Mouse (Mus musculus) neutrophil, adult 59 days (primary cell): ENCODE measurements around the gene Sh3bp5l. TPM values are rescaled to one million over a fixed set of nuclear protein-coding genes. Genes with fewer than 3 reads are reported as not detected.

ENCODE experiments used
- total RNA-seq, 2 experiments: library from RNA; stranded (reverse); gene quantifications; 1 replicate in 1 of 2; 2 replicates in 1 of 2; pipeline ENCODE4 v1.2.4; 2023

Sh3bp5l gene
- 10 to 100 TPM; 28.1 to 32.3 TPM for total RNA-seq

GRCm38 (mm10) chr11:58330276-58331148 is at the start of gene Sh3bp5l, which contains the start of gene Zfp672:
TSS of gene Sh3bp5l (plus strand) at chr11:58330724.
TSS of gene Zfp672 (minus strand) at chr11:58330339.

DNA sequence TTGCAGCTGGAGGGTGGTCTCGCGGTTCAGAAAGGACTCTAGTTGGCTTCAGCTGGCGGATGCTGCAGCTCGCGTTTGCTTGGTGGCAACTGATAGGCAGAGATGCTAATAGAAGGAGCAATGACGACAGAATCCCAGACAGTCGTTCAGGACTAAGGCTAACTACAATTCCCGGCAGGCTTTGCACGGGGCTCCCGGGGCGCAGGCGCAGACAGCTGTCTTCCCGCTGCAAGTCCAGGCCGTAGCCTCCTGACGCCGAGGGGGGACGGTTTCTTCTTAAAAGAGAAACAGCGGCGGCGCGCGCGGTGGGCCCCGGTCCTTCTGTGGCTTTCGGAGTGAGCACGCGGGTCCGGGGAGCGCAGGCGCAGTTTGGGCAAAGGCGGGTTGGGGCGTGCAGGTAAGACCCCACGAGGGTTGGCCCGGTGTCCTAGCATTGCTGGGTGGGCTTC is 23.6 kb upstream of the Sh3bp5l start, which contains the start of gene Zfp692:
Gene Zfp692 (plus strand): TSS at position 210 of the 449 bp plus-strand sequence.

DNA sequence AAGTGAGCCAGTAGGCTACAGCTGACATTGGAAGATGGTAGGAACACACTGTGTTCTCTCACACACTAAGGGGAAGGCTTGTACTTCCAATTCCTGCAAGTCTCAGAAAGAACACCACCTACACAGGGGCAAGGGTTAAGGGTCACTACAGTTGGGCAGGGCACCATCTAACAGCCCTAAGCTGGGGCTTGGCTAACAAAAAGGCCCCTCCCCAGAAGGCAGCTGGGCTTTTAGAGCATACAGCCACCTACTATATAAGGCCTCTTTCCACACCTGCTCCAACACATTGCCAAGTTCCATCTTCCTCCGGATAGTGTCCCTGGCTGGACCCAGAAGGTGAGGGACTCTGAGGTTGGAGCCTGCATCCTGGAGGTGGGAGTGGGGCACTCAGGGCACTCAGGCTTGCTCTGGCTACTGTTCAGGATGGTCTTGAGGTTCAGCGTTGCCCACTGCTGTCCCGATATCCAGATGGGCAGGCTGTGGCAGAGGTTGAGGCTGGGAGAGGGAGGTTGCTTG is 48.3 kb downstream of the Sh3bp5l start, which contains the start of gene Lypd8:
Gene Lypd8 (plus strand): TSS at position 281 of the 516 bp plus-strand sequence.

Other genes with a start within 250 kb of the Sh3bp5l start
- not detected for gene Gm12248, start 237.6 kb upstream of the Sh3bp5l start, total RNA-seq
- 10 to 100 TPM; 40.6 to 40.8 TPM for gene Cnot8, start 226.6 kb upstream of the Sh3bp5l start, total RNA-seq
- gene Gemin5, start 162.2 kb upstream of the Sh3bp5l start, total RNA-seq, result 1 to 10 TPM; 7.3 to 8.3 TPM
- 10 to 100 TPM; 17.1 to 21.2 TPM for gene Mrpl22, start 159.1 kb upstream of the Sh3bp5l start, total RNA-seq
- gene Igtp, start 131.2 kb upstream of the Sh3bp5l start, total RNA-seq, result 1 to 10 TPM; 9.8 TPM
- gene Irgm2, start 131.1 kb upstream of the Sh3bp5l start, total RNA-seq, result 1 to 10 TPM; 6.6 to 7.5 TPM
- 10 to 100 TPM; 78.3 to 95.3 TPM for gene 4930438A08Rik, start 55.9 kb upstream of the Sh3bp5l start, total RNA-seq
- gene Zfp692, start 23.7 kb upstream of the Sh3bp5l start, total RNA-seq, result 10 to 100 TPM; 10.7 to 13.9 TPM
- gene Zfp672, start 385 bp upstream of the Sh3bp5l start, total RNA-seq, result 10 to 100 TPM; 21.6 to 22.7 TPM
- not detected for gene Lypd8, start 48.3 kb downstream of the Sh3bp5l start, total RNA-seq
- gene 1810065E05Rik, start 90.4 kb downstream of the Sh3bp5l start, total RNA-seq, result not detected
- not detected for gene Gm12253, start 101.8 kb downstream of the Sh3bp5l start, total RNA-seq
- gene Lypd9, start 122.2 kb downstream of the Sh3bp5l start, total RNA-seq, result not detected
- gene Olfr30, start 131.5 kb downstream of the Sh3bp5l start, total RNA-seq, result not detected
- not detected for gene Olfr332, start 161.8 kb downstream of the Sh3bp5l start, total RNA-seq
- gene Olfr331, start 171.8 kb downstream of the Sh3bp5l start, total RNA-seq, result not detected
- not detected for gene Olfr330, start 204.1 kb downstream of the Sh3bp5l start, total RNA-seq
- not detected for gene Olfr329-ps, start 215.7 kb downstream of the Sh3bp5l start, total RNA-seq
- under 1 TPM; 0.16 to 0.44 TPM for gene Olfr328, start 224.9 kb downstream of the Sh3bp5l start, total RNA-seq
- not detected for gene Olfr224, start 239.8 kb downstream of the Sh3bp5l start, total RNA-seq
- not detected for gene Olfr325, start 247.0 kb downstream of the Sh3bp5l start, total RNA-seq